In genomic region chr11:79112559-79113302, GRCm38 (mm10) we compare ENCODE assay signal across 12 mouse cellular contexts. TPM values are rescaled to one million over a fixed set of nuclear protein-coding genes. Genes with fewer than 3 reads are reported as not detected.
DNase-seq lines count a peak whose midpoint lies in the region; ATAC-seq and TF ChIP-seq lines count a peak whose summit lies in the region.
"Had no signal": no experiment of that assay in that cellular context is flagged by ENCODE, and none has a peak within 500 bp of the region (broad histone marks: within the 10 kb centered on the region; RNA-seq: fewer than 3 reads in every experiment).

No protein-coding gene starts in this region.

- TF ChIP-seq CTCF in gastrocnemius, adult 2 months (IDR thresholded peaks at IDR 0.05) = peak; percentile 72
- TF ChIP-seq CTCF in small intestine, adult 2 months (IDR thresholded peaks at IDR 0.05; ENCODE audit: extremely low read depth, insufficient read length, insufficient replicate concordance, low read depth, low read length) = peak; percentile 52; the same call in 1 of the 2 replicates

- no peaks in the 10 kb centered on the region for H3K9me3 ChIP-seq in limb, embryonic 12.5 days
- H3K9me3 ChIP-seq in limb, embryonic 10.5 days (replicated peaks) = no peaks in the 10 kb centered on the region
- no peaks in the 10 kb centered on the region for H3K9me3 ChIP-seq in intestine, embryonic 16.5 days (ENCODE audit: control insufficient read depth, low read length)
- H3K9me3 ChIP-seq: lung, embryonic 15.5 days had no signal

- peak overlapping the region; percentile 72 for H3K27ac ChIP-seq in gastrocnemius, adult 2 months
- 0 out of 2 replicates have a peak overlapping the region, but pooled peaks have one; percentile 8 for H3K27ac ChIP-seq in limb, embryonic 12.5 days
- H3K27ac ChIP-seq in limb, embryonic 10.5 days = no peak overlapping the region
- peak overlapping the region; percentile 86 for H3K27ac ChIP-seq in intestine, embryonic 16.5 days (ENCODE audit: low read length)
- peak overlapping the region; percentile 91 for H3K27ac ChIP-seq in small intestine, adult 2 months (ENCODE audit: insufficient read depth, low read depth, low read length)
- H3K27ac ChIP-seq: lung, embryonic 15.5 days had no signal

- H3K9ac ChIP-seq in limb, embryonic 12.5 days (replicated peaks) = no peak overlapping the region
- H3K9ac ChIP-seq in intestine, embryonic 16.5 days (ENCODE audit: low read depth, low read length) = peak overlapping the region; percentile 27; the same call in 1 of the 2 replicates
- H3K9ac ChIP-seq: lung, embryonic 15.5 days had no signal

- 74% methylated on average over 19 of the region's 19 CpGs for WGBS in limb, embryonic 12.5 days
- 84% methylated on average over 19 of the region's 19 CpGs for WGBS in limb, embryonic 10.5 days
- WGBS in intestine, embryonic 16.5 days = 54% methylated on average over 19 of the region's 19 CpGs
- WGBS in small intestine, adult 2 months = 16% methylated on average over 19 of the region's 19 CpGs

- no peaks in the 10 kb centered on the region for H3K27me3 ChIP-seq in limb, embryonic 12.5 days
- no peaks in the 10 kb centered on the region for H3K27me3 ChIP-seq in limb, embryonic 10.5 days (ENCODE audit: low read depth, poor library complexity, severe bottlenecking)
- H3K27me3 ChIP-seq in intestine, embryonic 16.5 days (replicated peaks; ENCODE audit: control insufficient read depth, insufficient read depth, low read length) = no peaks in the 10 kb centered on the region
- H3K27me3 ChIP-seq in small intestine, adult 2 months (ENCODE audit: control insufficient read depth, insufficient read depth, low read length) = no peaks in the 10 kb centered on the region
- H3K27me3 ChIP-seq: lung, embryonic 15.5 days had no signal

- no peaks in the 10 kb centered on the region for H3K36me3 ChIP-seq in limb, embryonic 12.5 days
- no peaks in the 10 kb centered on the region for H3K36me3 ChIP-seq in limb, embryonic 10.5 days
- H3K36me3 ChIP-seq in intestine, embryonic 16.5 days (ENCODE audit: control insufficient read depth, insufficient read depth, low read length) = no peaks in the 10 kb centered on the region
- no peaks in the 10 kb centered on the region for H3K36me3 ChIP-seq in small intestine, adult 2 months (ENCODE audit: control insufficient read depth, insufficient read depth, low read length)
- H3K36me3 ChIP-seq: lung, embryonic 15.5 days had no signal

- intact Hi-C loops in gastrocnemius, adult 2 months (cut with DNase I) = loop anchor here (1.0 to 5.0 kb wide), 2 partner anchors 40 to 82 kb away; no protein-coding TSS in a partner anchor
- intact Hi-C loops in gastrocnemius, postnatal 36 days (cut with DNase I) = loop anchor here (2.0 to 5.0 kb wide), 3 partner anchors 35 to 82 kb away; partner anchors contain the start of gene Ksr1

- TF ChIP-seq POLR2A in small intestine, adult 2 months (IDR thresholded peaks at IDR 0.05; ENCODE audit: low read depth, low read length) = peak; percentile 48; the same call in 1 of the 2 replicates

- peak; percentile 60 for DNase-seq in gastrocnemius, adult 2 months
- DNase-seq in gastrocnemius, postnatal 36 days = no peak
- no peak for DNase-seq in limb, embryonic 10.5 days (ENCODE audit: low spot score)
- no peak for DNase-seq in thymus, postnatal 14 days
- DNase-seq in left cerebral cortex, adult 9 months (ENCODE audit: low spot score in 2 of 2) = no peak
- DNase-seq: embryo, embryonic 11 days; right cerebral cortex, postnatal 14 days had no signal

- no peak for ATAC-seq in limb, embryonic 12.5 days (ENCODE audit: insufficient number of reproducible peaks, insufficient read depth, low FRiP score, low TSS enrichment, low read depth)
- peak; percentile 96 for ATAC-seq in intestine, embryonic 16.5 days
- ATAC-seq: forebrain, embryonic 14.5 days had no signal

- H3K4me1 ChIP-seq in limb, embryonic 12.5 days (replicated peaks) = peaks cover 26% of the 10 kb centered on the region; the same call in 1 of the 2 replicates
- peaks cover 22% of the 10 kb centered on the region for H3K4me1 ChIP-seq in limb, embryonic 10.5 days
- peaks cover 20% of the 10 kb centered on the region for H3K4me1 ChIP-seq in intestine, embryonic 16.5 days (ENCODE audit: control insufficient read depth, insufficient read depth, low read length)
- H3K4me1 ChIP-seq in small intestine, adult 2 months (ENCODE audit: control insufficient read depth, insufficient read depth, insufficient read length, low read length) = peaks cover 47% of the 10 kb centered on the region

- H3K4me3 ChIP-seq in gastrocnemius, adult 2 months = peak overlapping the region; percentile 68
- H3K4me3 ChIP-seq in limb, embryonic 12.5 days (replicated peaks) = no peak overlapping the region
- no peak overlapping the region for H3K4me3 ChIP-seq in limb, embryonic 10.5 days
- H3K4me3 ChIP-seq in intestine, embryonic 16.5 days (ENCODE audit: low read length) = peak overlapping the region; percentile 4; the same call in 1 of the 2 replicates
- peak overlapping the region; percentile 51 for H3K4me3 ChIP-seq in small intestine, adult 2 months (ENCODE audit: low read depth, low read length)
- H3K4me3 ChIP-seq: lung, embryonic 15.5 days had no signal

- H3K4me2 ChIP-seq in limb, embryonic 12.5 days = no peak overlapping the region
- peak overlapping the region; percentile 44 for H3K4me2 ChIP-seq in intestine, embryonic 16.5 days (ENCODE audit: low read depth, low read length)
- H3K4me2 ChIP-seq: lung, embryonic 15.5 days had no signal

RNA-seq across cellular contexts. Expression of gene Ksr1, which starts 33.5 kb away (rescaled TPM):
- 10 to 100 TPM; 92.9 to 98.3 TPM for total RNA-seq in gastrocnemius, adult 2 months (2021)
- total RNA-seq in gastrocnemius, postnatal 36 days (2021) = 10 to 100 TPM; 72.2 to 74.8 TPM
- polyA plus RNA-seq in limb, embryonic 12.5 days (2016; fragmentation: Nextera tagmentation; extraction: Ambion mirVana) = 2.7 and 4.3 TPM in 2 replicates
- polyA plus RNA-seq in limb, embryonic 10.5 days (2016; fragmentation: Nextera tagmentation; extraction: Ambion mirVana) = 1.0 and 1.3 TPM in 2 replicates
- polyA plus RNA-seq in intestine, embryonic 16.5 days (2015; fragmentation: Nextera tagmentation; extraction: Ambion mirVana) = 4.1 and 4.6 TPM in 2 replicates
- 43.9 and 106 TPM in 2 replicates for polyA plus RNA-seq in small intestine, adult 2 months (2012; rRNA removed)

Comparison
In these comparisons a context has a peak if more than half of its experiments do, and no peak if none do; other contexts are left out.
1. H3K4me3 ChIP-seq: peak in gastrocnemius, adult 2 months (single experiment), intestine, embryonic 16.5 days (single experiment) and small intestine, adult 2 months (single experiment); none in limb, embryonic 12.5 days (single experiment) and limb, embryonic 10.5 days (single experiment).